Mouse (Mus musculus) brain, embryonic 14.5 days (tissue): ENCODE data around the gene Atp6v1g1. TPM values are rescaled to one million over a fixed set of nuclear protein-coding genes. Genes with fewer than 3 reads are reported as not detected.

Source experiments
- DNase-seq: peaks from one replicate; pipeline ENCODE4 v3.0.0-alpha.2; 2011; ENCODE audit warnings: low read depth
- CTCF ChIP-seq: fragments of 200-500 bp; IDR thresholded peaks from 2 replicates; pipeline ENCODE4 v1.5.1; 2012; ENCODE audit warnings: inconsistent platforms, mild to moderate bottlenecking, moderate library complexity, borderline replicate concordance; ENCODE audit not compliant: insufficient read depth, insufficient read length; ENCODE audit errors: extremely low read depth
- POLR2A ChIP-seq: fragments of 200-500 bp; IDR thresholded peaks from 2 replicates; pipeline ENCODE4 v1.6.1; 2012; ENCODE audit warnings: mild to moderate bottlenecking, inconsistent platforms, borderline replicate concordance; ENCODE audit not compliant: poor library complexity, insufficient read depth, insufficient read length, severe bottlenecking; ENCODE audit errors: extremely low read depth
- polyA plus RNA-seq: library from polyadenylated mRNA; depleted of rRNA; stranded (reverse); fragments of >200 nt; gene quantifications from 2 replicates; pipeline ENCODE4 v1.2.3, GENCODE M21; 2012

Gene Atp6v1g1
- polyA plus RNA-seq, 1 experiment: 190 TPM

DNA sequence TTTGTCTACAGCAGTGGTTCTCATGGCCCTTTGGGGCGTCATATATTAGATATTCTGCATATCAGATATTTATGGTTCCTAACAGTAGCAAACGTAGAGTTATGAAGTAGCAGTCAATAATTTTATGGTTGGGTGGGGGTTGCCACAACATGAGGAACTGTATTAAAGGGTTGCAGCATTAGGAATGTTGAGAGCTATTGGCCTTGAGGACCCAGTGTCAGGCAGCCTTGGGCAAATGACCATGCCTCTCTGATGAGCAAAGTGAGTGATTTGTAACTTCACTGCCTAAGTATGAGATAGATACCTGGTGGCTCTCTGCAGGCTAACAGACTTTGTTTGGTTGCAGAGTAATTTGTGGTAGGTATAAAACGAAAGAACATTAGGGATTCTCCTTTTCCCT, 6.3 kb downstream of the Atp6v1g1 start:
- no peak for TF ChIP-seq CTCF
- TF ChIP-seq POLR2A: no peak
- no peak for DNase-seq

DNA sequence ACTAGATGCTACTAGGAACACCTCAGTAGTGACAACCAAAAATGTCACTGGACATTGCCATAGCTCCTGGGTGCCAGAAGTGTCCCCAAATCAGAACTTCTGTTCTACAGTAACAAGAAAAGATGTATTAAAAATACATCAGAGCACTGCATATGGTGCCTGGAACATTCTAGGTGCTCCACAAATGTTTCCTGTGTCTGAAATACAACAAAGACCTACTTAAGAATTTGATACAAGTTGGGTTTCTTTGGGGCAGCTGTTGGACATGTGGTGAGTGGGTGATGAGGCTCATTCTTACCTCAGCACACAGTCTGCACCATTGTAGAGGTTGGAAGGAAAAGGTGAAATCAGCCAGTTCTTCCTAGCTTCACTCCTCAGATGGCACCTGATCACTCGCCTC, 8.3 kb downstream of the Atp6v1g1 start:
- no peak for TF ChIP-seq CTCF
- no peak for TF ChIP-seq POLR2A
- DNase-seq: no peak

DNA sequence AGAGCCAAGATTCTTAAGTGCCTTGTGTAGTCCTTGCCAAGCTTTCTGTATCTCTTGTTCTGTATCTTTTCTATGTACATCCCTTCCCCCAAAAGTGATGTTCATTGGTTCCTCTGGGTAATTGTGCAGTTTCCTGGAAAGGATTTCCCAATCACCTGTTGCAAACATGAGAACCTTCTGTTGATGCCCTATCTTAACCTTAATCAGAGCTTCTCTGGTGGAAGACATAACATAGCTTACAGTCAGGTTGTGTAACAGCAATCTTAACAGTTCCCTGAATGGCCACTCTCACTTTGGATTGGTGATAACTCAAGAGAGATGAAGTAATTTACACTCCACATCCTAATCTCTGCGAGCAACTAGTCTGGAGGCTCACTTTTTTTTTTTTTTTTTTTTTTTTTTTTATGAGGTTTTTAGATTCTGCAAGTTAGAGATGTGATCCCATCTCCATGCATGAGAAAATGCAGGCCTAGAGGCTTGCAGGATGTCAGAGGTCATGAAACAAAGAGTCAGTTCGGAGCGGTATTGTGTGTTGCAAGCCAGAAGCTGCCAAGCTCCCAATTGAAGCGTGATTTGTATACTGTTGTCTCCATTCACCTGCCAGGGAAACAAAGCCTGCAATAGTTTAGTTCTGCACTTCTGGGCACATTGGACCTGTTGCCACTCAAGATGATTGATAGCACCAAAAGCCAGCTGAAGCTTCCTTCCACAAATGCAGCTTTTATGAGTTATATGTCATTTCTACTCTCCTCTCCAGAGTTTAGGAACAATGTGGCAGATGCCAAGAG, 9.4 kb downstream of the Atp6v1g1 start:
- no peak for TF ChIP-seq CTCF
- peak; percentile 27 for DNase-seq

DNA sequence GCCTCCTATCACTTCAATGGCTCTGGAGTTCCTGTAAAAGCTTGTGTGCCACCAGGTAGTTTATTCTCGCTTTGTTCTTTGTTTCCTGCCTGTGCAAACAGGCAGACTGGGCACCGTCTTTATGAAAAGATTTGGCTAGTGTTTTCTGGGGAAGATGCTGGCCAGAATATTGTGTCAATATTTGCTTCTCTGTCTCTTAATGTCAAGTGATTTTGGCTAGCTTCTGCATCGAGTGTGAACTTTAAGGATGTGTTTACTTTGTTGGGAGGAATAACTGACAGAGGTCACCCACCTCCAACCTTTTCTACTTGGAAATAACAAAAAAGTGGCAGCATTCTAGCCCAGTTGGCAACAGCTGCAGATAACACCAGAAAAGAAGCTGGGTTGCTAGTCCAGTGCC, 10.0 kb downstream of the Atp6v1g1 start:
- DNase-seq: no peak
- TF ChIP-seq POLR2A (no peak), CTCF (no peak)

DNA sequence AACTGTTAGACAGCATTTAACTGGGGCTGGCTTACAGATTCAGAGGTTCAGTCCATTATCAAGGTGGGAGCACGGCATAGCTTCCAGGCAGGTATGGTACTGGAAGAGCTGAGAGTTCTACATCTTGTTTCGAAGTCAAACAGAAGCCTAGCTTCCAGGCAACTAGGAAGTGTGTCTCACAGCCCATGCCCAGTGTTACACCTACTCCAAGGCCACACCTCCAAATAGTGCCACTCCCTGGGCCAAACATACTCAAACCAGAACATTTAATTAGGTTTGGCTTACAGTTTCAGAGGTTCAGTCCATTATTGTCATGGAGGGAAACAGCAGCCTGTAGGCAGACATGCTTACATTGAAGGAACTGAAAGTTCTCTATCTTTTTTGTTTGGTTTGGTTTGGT, 10.5 kb downstream of the Atp6v1g1 start:
- TF ChIP-seq POLR2A (no peak), CTCF (no peak)
- no peak for DNase-seq

DNA sequence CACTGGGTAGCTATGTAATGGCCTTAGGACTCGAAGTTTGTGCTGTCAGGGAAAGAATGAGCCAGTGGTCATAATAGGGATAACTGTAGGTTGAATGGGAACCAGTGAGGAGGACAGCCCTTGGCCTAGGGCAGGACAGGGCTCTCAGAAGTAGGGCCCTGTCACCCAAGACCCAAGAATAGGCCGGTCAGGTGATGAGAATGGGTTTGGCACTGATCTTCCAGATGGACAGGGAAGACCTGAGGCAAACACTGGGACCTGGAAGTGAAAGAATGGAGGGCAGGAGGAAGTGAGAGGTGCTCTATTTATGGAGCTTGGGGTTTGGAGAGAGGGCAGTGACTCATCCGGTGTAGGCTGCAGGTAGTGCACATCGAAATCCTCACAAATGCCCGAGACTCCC, 12.1 kb downstream of the Atp6v1g1 start:
- no peak for TF ChIP-seq POLR2A
- TF ChIP-seq CTCF: no peak
- DNase-seq: no peak

DNA sequence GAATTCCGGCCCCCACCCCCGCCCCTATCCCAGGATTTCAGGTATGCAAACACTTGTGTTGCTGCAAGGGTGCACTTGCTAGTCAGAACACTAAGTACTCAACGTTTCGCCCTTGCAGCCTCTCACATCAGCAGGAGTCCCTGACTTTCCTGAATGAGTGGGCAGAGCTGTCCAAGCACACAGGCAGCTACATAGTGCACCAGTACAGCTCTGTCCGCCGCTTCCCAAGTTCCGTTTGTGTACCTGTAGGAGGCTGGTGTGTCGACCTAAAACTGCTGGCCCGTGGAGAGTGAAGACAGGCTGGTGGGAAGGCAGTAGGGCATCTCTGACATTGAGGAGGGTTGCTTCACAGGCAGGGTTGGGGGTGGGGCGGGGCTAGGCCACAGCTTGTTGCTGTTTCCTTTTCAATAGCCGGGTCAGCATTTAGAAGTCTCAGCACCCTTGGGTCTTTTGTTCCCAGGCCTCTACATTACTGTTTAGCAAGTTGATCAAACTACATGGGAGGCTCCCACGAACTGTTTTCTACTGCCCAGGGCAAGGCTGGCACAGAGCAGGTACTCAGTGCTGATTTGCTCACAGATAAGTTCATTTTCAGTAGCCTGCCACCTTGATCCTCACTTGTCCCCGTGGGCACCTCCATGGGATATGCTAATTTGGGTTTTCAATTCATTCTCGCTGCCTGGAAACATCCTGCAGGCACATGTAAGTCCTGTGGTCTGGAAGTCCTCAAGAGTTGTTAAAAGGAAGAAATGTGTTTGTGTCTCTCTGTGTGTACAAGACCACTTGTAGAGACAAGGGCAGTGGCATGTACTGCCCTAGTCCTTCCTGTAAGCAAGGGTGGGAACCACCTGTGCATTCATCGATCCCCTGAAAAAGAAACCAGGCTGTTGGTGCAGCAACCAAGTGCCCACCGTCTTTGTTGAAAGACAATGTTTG, 12.8 kb downstream of the Atp6v1g1 start:
- no peak for DNase-seq
- TF ChIP-seq CTCF (no peak), POLR2A (no peak)

DNA sequence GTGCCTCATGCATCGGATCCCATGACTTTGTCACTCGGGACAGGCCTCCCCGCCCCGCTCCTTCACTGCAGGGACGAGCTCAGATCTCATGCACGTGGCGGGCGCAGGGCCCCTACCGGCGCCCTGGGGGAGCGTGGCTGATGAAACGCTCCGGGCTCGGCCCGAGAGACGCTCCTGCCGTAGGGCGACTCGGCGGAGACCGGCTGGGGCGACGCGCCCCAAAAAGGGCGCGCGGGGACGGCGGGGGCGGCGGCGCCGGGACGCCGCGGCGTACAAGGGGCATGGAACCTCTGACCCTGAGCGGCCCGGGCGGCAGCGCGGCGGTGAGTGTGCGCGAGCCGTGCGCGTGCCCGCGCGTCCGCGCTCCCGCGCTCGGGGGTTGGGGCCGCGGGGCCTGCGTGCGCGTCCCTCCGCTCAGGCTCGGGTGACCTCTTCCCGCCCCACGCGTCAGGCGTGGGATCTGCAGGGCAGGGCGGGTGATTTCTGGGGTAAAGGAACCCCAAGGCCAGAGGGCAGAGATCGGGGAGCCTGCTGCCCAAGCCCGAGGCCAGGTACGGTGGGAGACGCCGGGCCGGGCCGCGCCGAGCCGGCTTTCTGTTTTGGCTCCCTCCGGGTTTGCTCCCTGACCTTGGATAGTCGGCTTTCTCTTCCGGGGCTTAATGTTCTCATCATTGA, 14.0 kb downstream of the Atp6v1g1 start, which contains the start of gene Tmem268:
TSS of gene Tmem268 (plus strand) at position 375 of the 675 bp plus-strand sequence.
- DNase-seq: peak; percentile 66
- TF ChIP-seq CTCF (peak; percentile 29; the same call in 1 of the 2 replicates), POLR2A (peak; percentile 67)

DNA sequence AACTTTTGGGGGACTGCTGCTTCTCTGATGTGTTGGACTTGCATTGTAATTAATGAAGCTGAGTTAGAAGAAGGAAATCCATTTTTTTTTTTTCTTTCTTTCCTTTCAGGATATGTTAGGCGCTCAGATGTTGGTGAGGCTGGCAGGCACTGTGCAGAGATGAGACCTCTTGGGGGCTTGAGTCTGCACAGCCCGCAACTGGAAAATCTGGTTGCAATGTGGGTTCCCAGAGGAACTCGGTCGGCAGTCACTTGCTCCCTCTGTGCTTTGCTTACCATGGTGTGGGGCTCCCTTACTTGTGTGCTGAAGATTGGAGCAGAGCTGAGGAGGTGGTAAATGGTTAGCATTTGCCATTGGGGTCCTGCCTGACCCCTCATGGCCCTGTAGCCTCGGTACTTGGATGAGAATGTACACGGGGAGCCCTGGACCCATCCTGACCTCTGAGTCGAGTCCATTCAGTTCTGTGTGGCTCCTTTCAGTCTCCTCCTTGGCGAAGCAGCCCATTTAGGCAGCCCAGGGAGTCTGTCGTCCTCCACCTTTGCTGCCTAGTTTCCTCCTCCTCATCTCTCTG, 14.6 kb downstream of the Atp6v1g1 start:
- no peak for TF ChIP-seq POLR2A
- TF ChIP-seq CTCF: no peak
- DNase-seq: peak; percentile 19

DNA sequence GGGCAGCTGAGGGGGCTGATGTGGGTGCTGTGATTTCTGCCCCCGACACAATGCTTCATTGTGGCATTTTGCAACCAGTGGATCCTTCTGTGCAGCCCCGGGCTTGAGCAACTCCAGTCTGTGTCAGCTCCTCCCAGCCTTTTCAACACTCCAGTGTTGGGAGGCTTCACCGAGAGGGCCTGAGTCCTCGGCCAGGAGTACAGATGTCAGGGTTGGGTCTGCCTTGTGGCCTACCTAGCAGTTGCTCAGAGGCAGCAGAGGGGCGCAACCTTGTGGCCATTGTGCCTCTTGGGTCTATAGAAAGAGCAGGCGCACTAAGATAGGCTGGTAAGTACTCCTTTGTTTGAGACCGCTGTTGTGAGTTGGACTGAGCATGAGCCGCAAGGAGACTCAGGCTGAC, 15.5 kb downstream of the Atp6v1g1 start:
- TF ChIP-seq CTCF: no peak
- no peak for TF ChIP-seq POLR2A
- DNase-seq: peak; percentile 31

DNA sequence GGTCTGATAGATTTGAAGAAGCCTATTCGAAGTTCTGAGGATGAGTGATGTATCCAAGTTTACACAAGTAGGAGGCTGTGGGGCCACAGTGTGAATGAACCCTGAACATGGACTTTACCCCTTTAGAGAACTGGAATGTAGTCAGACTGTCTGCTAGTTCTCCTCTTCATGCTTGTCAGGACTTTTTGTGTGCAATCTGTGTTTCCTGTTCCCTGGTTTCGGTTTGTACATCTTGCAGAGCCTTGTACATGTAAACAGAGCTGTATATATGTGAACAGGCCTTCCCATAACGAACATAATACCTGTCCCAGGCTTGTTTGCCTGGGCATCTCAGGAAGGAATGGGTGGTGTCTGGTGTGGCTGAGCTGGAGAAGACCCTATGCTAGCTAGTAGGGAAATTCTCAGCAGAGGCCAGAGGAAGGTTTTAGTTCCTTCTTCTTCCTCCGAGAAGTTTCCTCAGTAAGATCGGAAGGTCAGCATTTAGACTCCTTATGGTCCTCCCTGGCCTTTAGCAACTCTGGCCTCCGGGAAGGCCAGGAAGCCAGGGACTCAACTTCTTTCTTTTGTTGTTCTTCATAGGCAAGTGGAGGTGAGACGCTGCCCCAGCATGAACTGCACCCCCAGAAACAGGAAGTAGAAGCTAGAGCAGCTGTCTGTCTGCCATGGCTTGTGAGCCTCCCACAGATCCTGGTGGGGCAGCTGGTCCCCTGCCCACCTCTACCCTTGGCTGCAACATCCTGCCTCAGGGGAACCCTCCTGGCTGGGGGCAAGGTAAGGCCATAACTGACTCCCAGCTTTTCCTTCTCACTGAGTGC, 17.5 kb downstream of the Atp6v1g1 start:
- TF ChIP-seq POLR2A: no peak
- DNase-seq: no peak
